Mouse (Mus musculus) lung, postnatal 25 days (tissue): ENCODE data around the gene Myh10.
"Not testable (repeated sequence)": the region's sequence is repeated elsewhere in the genome, so short reads cannot be mapped to it uniquely, and the experiment has no call there.

Source experiments
- DNase-seq: peaks from one replicate; pipeline ENCODE4 v3.0.0; 2022; ENCODE audit warnings: low spot score

The Myh10 gene

DNA sequence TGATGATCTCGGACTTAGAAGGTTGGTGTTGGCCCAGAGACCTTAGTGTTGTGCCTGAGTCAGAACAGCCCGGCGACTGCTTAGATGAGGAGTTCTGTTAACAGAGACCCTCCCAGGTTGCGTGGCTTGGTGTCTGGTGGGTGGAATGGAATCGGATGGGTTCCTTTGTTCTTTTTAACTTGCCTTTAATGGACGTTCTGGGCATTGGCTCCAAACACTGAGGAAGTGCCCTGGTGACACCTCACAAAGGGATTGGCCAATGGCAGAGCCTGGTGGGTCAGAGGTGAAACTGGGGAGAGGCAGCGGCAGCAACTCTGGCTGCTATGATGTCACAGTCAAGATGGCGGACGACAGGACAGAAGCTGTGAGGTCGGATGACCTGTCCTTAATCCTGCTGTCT is 99.4 kb downstream of the Myh10 start:
- DNase-seq, result no peak

DNA sequence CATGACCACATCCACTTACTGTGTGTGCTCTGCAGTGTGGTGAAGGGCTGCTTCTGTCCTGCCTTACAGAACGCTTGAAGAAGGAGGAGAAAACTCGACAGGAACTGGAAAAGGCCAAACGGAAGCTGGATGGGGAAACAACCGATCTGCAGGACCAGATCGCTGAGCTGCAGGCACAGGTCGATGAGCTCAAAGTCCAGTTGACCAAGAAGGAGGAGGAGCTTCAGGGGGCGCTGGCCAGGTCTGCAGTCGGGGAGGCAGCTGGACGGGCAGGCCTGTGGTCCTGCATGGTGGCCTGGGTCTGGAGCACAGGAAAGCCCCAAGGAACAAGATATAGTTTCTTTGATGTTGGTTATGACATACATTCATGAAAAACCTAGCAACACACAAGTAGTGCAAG is 100.4 kb downstream of the Myh10 start:
- DNase-seq, result no peak

- no peak for DNase-seq
Measured at GRCm38 (mm10) chr11:68798258-68798657, 106.9 kb downstream of the Myh10 start.

- no peak for DNase-seq
Measured at GRCm38 (mm10) chr11:68805148-68805547, 113.8 kb downstream of the Myh10 start.

DNA sequence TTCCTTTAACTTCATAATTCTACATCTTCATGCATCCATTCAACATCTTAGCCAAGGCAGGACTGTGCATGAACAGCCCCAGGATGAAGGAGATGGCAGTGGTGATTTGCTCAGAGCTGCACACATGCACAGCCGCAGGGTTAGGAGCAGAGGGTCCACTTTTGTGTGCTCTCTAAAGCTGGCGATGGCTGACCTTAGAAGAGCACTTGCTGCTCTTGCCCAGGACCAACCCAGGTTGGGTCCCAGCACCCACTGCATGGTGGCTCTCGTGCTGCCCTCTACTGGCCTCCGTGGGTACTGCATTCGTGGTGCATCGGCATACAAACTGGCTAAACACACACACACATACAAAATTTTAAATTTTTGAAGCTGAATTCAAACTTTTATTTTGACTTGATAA is 116.4 kb downstream of the Myh10 start:
- DNase-seq, result peak; percentile 62

GRCm38 (mm10) chr11:68811881-68812577 is 120.7 kb downstream of the Myh10 start:
- DNase-seq, result no peak

GRCm38 (mm10) chr11:68818416-68818815 is 127.1 kb downstream of the Myh10 start:
- no peak for DNase-seq

- no peak for DNase-seq
Measured at GRCm38 (mm10) chr11:68819226-68819805, 128.0 kb downstream of the Myh10 start.

- no peak for DNase-seq
Measured at GRCm38 (mm10) chr11:68822326-68822725, 131.0 kb downstream of the Myh10 start.

GRCm38 (mm10) chr11:68826735-68827134 is 135.4 kb downstream of the Myh10 start:
- DNase-seq, result no peak

DNA sequence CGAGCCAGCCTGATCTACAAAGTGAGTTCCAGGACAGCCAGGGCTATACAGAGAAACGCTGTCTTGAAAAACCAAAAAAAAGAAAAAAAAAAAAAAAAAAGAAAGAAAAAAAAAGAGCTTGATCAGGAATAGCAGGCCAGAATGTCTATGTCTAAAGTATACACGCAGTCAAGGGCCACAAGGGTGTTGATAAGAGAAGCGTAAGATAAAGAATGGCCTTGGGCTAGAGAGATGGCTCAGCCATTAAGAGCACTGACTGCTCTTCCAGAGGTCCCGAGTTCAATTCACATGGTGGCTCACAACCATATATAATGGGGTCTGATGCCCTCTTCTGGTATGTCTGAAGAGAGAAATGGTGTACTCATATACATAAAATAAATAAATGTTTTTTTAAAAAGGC is 140.2 kb downstream of the Myh10 start:
- not testable (repeated sequence) for DNase-seq

DNA sequence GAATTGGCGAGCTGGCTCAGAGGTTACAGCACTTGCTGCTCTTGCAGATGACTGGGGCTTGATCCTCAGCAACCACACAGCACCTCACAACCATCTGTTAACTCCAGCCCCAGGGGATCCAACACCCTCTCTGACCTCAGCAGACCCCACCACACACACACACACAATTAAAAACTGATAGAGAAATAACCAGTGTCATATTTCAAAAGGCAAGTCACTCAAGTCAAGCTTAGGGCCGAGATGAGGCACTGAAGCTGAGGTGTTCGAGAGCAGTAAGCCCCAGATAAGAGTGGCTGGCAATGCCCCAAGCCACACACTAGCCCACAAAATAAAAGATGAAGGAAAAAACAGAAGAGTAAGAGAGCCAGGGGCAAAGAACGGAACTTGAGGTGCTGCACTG is 141.4 kb downstream of the Myh10 start:
- DNase-seq, result no peak

DNA sequence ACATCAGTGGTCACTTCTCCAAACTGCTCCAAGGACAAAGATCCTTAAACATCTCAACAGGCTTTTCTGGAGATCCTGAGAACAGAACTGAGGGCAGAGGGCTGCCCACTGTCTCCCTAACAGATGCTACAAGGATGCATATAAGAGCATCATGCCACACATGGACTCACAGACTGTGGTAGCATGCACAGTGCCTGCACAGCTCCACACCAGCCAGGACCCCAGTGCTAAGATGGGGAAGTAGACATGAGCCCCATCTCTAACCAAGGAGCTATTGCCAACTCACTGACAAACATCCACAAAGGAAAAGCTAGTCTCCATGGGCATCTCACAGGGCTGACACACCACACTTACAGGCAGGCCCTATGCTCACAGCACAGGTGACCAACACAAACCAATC is 142.2 kb downstream of the Myh10 start:
- no peak for DNase-seq

GRCm38 (mm10) chr11:68835034-68835433 is 143.7 kb downstream of the Myh10 start:
- no peak for DNase-seq

- no peak for DNase-seq
Measured at GRCm38 (mm10) chr11:68839606-68840005, 148.2 kb downstream of the Myh10 start.

GRCm38 (mm10) chr11:68850862-68851261 is 159.5 kb downstream of the Myh10 start:
- DNase-seq, result no peak

GRCm38 (mm10) chr11:68851644-68852485 is 160.5 kb downstream of the Myh10 start:
- DNase-seq, result no peak

GRCm38 (mm10) chr11:68852486-68852901 is 161.1 kb downstream of the Myh10 start:
- peak; percentile 82 for DNase-seq

DNA sequence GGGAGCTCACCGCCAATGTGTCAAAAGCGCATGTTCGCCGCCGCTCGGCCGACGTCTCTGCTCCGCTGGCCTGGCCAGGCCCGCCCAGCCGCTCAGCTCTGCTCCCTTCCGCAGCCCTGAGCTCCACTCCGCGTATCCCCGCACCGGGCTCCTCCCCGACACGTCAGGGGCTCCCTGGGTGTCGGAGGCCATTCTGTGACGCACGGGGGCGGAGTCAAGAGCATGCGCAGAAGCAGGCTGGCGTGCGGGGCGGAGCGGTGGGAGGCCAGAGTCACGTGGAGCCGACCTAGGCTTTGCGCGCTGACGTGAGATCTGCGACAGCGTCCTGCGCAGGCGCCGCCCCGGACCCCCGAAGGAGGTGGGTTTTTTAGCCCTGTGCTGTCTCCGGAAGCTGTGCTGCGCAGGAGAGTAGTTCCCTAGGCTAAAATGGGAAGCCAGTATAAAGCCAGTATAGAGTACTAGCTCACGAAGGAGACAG is 161.6 kb downstream of the Myh10 start:
- DNase-seq, result peak; percentile 100

- DNase-seq, result peak; percentile 83
Measured at GRCm38 (mm10) chr11:68853611-68854401, 162.4 kb downstream of the Myh10 start.

DNA sequence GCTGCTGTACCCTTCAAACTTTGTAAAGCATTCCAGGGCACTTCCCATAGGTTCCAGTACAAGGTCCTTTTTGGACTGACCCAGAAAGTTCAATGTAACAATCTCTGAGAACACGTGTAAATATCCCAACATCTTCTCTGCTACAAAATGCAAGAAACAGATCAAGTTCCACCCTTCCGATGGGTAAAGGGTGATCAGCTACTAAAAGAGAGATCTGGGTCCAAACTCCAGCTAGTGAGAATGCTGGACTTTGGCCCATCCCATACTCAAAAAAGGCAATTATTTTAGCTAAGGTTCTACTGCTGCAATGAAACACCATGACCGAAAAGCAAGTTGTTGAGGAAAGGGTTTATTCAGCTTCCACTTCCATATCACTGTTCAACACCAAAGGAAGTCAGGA is 163.3 kb downstream of the Myh10 start:
- no peak for DNase-seq

DNA sequence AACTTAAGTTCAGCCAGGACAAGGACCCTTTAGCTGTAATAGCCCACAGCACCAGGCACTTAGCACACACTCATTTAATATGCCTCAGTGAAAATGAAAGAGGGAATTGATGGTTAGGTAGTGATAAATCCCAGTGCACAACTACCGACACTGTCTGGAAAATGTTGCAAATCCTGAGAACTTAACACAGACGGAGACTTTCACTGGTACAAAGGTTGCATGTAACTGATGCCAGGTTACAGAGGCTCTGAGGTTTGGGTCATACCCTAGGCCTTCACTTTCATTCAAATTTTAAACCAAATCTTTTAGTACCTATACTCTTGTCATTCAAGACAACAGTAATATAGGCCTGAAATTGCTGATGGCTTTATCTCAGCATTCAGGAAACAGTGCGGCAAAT is 166.0 kb downstream of the Myh10 start:
- no peak for DNase-seq
